Mouse (Mus musculus) telencephalon, adult 2 months (tissue): Measurements from ENCODE around the gene Kcnab3.

Source experiments
- DNase-seq: peaks from one replicate; pipeline ENCODE4 v3.0.0-alpha.2; 2011; ENCODE audit warnings: low read depth, low spot score

The Kcnab3 gene

GRCm38 (mm10) chr11:69331929-69332405, 5.9 kb downstream of the Kcnab3 start:
- peak; percentile 73 for DNase-seq

- DNase-seq, result no peak
These were observed 6.7 kb downstream of the Kcnab3 start for GRCm38 (mm10) chr11:69332713-69333253.

- DNase-seq, result no peak
These were observed 7.9 kb downstream of the Kcnab3 start for GRCm38 (mm10) chr11:69333922-69334321.

DNA sequence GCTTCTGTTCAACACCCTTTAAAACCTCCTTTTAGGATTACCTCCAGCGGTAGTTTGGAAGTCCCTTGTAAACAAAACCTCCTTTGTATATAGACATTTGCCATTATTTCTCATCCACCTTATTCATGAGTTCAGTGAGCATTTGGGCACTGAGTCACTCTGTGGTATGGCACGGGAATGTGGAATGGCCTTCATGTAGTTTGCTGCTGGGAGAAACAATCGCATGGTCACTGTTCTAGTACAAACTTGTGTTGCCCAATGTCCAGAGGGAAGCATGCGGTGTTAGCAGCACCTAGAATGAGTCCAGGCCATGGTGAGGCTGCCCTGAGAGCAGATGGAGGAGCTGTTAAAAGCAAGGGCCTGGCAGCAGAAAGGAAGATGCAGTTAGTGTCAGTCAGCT, 8.7 kb downstream of the Kcnab3 start:
- DNase-seq, result no peak

DNA sequence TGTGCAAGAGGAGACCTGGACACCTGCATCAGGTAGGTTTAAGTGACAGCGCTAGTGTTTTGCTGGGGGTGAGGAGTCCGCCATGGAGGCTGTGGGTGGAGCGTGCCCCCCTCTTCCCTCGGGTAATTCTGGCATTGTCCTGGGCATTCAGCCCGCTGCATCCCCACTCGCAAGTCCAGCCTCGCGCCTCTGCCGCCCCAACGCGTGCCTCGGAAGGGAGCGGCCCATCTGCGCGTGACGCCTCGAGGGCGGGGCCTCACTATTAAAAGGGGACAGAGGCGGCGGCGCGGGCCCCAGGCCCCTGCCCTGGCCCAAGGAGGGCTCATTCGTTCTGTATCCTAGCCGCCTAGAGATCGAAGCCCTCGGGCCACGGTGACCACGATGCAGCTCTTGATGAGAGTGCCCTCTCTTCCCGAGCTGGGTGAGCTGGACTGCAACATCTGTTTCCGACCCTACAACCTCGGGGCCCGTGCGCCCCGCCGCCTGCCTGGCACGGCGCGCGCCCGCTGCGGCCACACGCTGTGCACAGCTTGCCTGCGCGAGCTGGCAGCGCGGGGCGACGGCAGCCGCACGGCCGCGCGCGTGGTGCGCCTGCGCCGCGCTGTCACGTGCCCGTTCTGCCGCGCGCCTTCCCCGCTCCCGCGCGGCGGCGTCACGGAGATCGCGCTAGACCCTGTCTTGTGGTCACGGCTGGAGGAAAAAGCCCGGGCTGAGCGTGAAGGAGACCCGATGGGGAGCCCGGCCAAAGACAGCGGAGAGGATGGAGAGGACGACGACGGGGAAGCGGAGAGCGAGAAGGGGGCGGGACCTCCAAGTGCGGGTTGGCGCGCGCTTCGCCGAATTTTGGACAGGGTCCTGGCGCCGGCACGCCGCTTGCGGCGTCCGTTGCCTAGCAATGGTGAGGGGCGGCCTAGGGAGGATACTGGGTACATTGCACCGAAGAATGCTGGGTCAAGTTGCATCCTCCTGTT, 14.4 kb downstream of the Kcnab3 start, which contains the start of gene Rnf227:
TSS of gene Rnf227 (plus strand) at position 301 of the 971 bp plus-strand sequence.
- DNase-seq, result no peak

- DNase-seq, result no peak
These were observed 20.4 kb downstream of the Kcnab3 start for GRCm38 (mm10) chr11:69346441-69346840.

DNA sequence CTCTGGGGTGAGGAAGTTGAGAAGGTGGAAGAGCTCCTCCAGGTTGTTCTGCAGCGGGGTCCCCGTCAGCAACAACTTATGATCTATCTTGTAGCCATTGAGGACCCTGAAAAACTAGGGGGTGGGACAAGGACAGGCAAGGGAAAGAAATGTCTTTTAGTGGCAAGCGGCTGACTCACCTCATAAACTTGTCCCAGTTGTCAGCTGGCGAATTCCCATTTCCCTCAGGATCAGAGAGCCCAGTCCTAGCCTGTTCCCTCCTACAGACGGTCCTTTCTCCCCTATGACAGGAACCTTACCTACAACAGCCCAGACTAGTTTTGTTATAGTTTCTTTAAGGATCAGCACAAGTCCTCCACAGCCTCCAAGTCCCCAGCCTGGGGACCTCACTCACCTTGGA, 30.5 kb downstream of the Kcnab3 start:
- DNase-seq, result no peak

- DNase-seq, result no peak
These were observed 31.6 kb downstream of the Kcnab3 start for GRCm38 (mm10) chr11:69357690-69358089.

DNA sequence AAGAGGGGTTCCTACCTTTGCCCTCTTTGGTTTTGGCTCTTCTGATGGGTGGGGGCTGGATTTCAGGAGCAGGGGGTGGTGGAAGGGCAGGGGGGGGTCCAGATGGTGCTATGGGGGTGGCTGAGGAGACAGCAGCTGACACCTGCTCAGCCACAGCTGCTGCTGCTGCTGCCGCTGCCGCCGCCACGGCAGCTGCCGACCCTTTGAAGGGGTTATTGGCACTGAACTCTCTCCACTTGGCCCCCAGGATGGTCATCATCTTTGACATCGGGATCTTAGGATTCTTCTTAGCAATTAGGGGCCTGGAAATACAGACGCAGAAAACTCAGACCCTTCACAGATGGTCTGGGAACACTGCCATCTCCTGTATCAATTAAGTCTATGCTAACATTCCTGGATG, 36.0 kb downstream of the Kcnab3 start:
- DNase-seq, result no peak

- no peak for DNase-seq
These were observed 36.4 kb downstream of the Kcnab3 start for GRCm38 (mm10) chr11:69362479-69362878.

GRCm38 (mm10) chr11:69364376-69364775, 38.3 kb downstream of the Kcnab3 start:
- DNase-seq, result no peak

DNA sequence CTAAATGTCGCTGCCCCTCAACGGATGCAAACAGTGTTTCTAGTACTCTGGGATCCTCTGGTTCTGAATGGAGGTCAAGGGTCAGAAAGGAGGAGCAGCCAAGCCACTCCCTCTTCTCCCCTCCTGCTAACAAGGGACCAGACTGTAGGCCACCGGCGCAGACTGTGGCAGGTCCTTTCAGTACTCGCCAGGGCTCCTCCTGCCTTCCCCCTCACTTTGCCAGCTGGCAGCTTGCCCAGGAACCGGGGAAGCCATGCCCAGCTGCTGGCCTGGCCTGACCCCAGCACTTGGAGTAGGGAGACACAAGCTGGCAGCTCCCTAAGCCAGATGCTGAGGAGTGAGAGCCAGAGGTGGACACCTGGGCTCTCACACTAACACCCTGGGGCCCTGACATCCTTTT, 38.9 kb downstream of the Kcnab3 start:
- peak; percentile 67 for DNase-seq

DNA sequence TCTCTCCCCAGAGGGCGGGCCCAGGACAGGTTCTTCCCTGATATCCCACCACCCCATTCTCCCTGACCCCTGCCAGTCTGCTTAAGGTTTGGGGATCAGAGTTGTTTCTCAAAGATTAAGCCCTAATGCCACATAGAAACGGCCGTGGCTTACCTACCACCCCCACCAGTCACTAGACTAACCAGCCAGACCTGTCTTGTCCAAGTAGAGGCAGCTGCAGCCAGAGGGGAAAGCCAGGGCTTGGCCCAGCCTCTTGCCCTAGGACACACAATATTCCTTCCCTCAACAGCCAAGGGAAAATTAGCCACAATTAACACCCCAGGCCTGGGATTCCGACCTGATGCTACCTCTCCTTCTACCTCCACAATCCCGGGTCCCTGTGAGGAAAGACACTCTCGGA, 39.7 kb downstream of the Kcnab3 start:
- DNase-seq, result no peak

- peak; percentile 95 for DNase-seq
These were observed 40.2 kb downstream of the Kcnab3 start for GRCm38 (mm10) chr11:69366157-69366854.

GRCm38 (mm10) chr11:69366855-69367615, 41.0 kb downstream of the Kcnab3 start:
- DNase-seq, result peak; percentile 65

DNA sequence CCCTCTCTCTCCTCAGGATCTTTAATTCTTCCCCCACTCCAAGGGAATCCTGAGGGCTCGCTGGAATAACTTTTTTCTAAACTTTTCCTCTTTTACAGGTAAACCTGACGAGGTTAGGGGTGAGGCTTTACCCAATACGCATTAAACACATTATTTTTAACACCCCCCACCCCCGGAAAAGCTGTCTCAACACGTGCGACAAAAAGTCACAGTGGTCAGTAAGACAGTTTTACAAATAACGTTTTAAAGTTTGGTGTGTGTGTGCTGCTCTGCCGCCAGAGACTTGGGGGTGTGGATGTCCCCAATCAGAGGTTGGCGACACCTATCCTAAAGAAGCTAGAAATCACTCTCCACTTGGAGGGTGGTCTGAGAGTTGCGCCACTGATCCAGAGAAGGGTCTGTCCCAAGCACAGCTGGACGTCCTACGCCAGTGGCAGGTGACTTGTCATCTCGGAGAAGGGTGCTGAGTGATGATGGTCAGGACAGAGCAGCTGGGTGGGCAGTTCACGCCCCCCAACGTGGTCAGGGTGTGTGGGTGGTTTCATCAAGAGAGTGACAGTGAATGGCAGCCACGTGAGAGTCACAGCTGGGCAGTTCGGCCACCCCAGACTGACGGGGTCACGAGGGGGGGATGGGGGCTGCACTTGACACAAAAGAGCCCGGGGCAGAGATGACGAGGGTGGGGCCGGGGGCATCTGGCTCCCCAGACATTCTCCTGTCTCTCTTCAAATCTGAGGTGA, 41.7 kb downstream of the Kcnab3 start:
- no peak for DNase-seq

GRCm38 (mm10) chr11:69368356-69369214, 42.5 kb downstream of the Kcnab3 start:
- DNase-seq, result no peak

GRCm38 (mm10) chr11:69369215-69369989, 43.3 kb downstream of the Kcnab3 start, which contains the start of gene Chd3:
Gene Chd3 (minus strand): TSS chr11:69369406.
- DNase-seq, result no peak
